Mouse (Mus musculus): ENCODE measurements around the gene Arhgap10. TPM values are rescaled to one million over a fixed set of nuclear protein-coding genes. Genes with fewer than 3 reads are reported as not detected.

The Arhgap10 gene
- polyA plus RNA-seq, 1 experiment from 2014 or later, result 39.1 TPM

GRCm38 (mm10) chr8:77489235-77489634 lies 28.5 kb downstream of the Arhgap10 start:
- no peaks in the 10 kb centered on the region for H3K36me3 ChIP-seq
- no peak overlapping the region for H3K27ac ChIP-seq
- no peak overlapping the region for H3K4me3 ChIP-seq
- H3K4me1 ChIP-seq, result peaks cover 44% of the 10 kb centered on the region
- 92% methylated on average over 6 of the region's 6 CpGs for WGBS
- no peaks in the 10 kb centered on the region for H3K9me3 ChIP-seq (replicated peaks)
- no peak for DNase-seq (ENCODE audit: low spot score)
- no peaks in the 10 kb centered on the region for H3K27me3 ChIP-seq (ENCODE audit: low read depth, poor library complexity, severe bottlenecking)

GRCm38 (mm10) chr8:77488215-77488606 lies 29.5 kb downstream of the Arhgap10 start:
- Histone ChIP-seq H3K4me3 (no peak overlapping the region), H3K9me3 (replicated peaks) (no peaks in the 10 kb centered on the region), H3K4me1 (peaks cover 54% of the 10 kb centered on the region), H3K36me3 (no peaks in the 10 kb centered on the region), H3K27me3 (ENCODE audit: low read depth, poor library complexity, severe bottlenecking) (no peaks in the 10 kb centered on the region), H3K27ac (no peak overlapping the region)
- 52% methylated on average over 4 of the region's 4 CpGs for WGBS
- no peak for DNase-seq (ENCODE audit: low spot score)

- Histone ChIP-seq H3K36me3 (no peaks in the 10 kb centered on the region), H3K27ac (no peak overlapping the region), H3K9me3 (replicated peaks) (no peaks in the 10 kb centered on the region), H3K27me3 (ENCODE audit: low read depth, poor library complexity, severe bottlenecking) (no peaks in the 10 kb centered on the region), H3K4me1 (peaks cover 59% of the 10 kb centered on the region), H3K4me3 (no peak overlapping the region)
- 82% methylated on average over 10 of the region's 10 CpGs for WGBS
- DNase-seq (ENCODE audit: low spot score), result no peak
Observed at GRCm38 (mm10) chr8:77487590-77488214, 30.1 kb downstream of the Arhgap10 start.

- Histone ChIP-seq H3K9me3 (replicated peaks) (no peaks in the 10 kb centered on the region), H3K36me3 (no peaks in the 10 kb centered on the region), H3K4me3 (no peak overlapping the region), H3K27ac (no peak overlapping the region), H3K27me3 (ENCODE audit: low read depth, poor library complexity, severe bottlenecking) (no peaks in the 10 kb centered on the region), H3K4me1 (peaks cover 69% of the 10 kb centered on the region)
- WGBS, result 84% methylated on average over 2 of the region's 2 CpGs
- no peak for DNase-seq (ENCODE audit: low spot score)
Observed at GRCm38 (mm10) chr8:77486749-77487148, 31.0 kb downstream of the Arhgap10 start.

GRCm38 (mm10) chr8:77484817-77485216 lies 32.9 kb downstream of the Arhgap10 start:
- WGBS, result 71% methylated on average over 5 of the region's 5 CpGs
- Histone ChIP-seq H3K27ac (peak overlapping the region; percentile 25; the same call in 1 of the 2 replicates), H3K4me1 (peaks cover 57% of the 10 kb centered on the region), H3K4me3 (no peak overlapping the region), H3K27me3 (ENCODE audit: low read depth, poor library complexity, severe bottlenecking) (no peaks in the 10 kb centered on the region), H3K9me3 (replicated peaks) (no peaks in the 10 kb centered on the region), H3K36me3 (no peaks in the 10 kb centered on the region)
- DNase-seq (ENCODE audit: low spot score), result no peak

GRCm38 (mm10) chr8:77484266-77484665 lies 33.5 kb downstream of the Arhgap10 start:
- Histone ChIP-seq H3K4me3 (no peak overlapping the region), H3K36me3 (no peaks in the 10 kb centered on the region), H3K27me3 (ENCODE audit: low read depth, poor library complexity, severe bottlenecking) (no peaks in the 10 kb centered on the region), H3K4me1 (peaks cover 59% of the 10 kb centered on the region), H3K27ac (no peak overlapping the region), H3K9me3 (replicated peaks) (no peaks in the 10 kb centered on the region)
- 81% methylated on average over 7 of the region's 7 CpGs for WGBS
- DNase-seq (ENCODE audit: low spot score), result no peak

GRCm38 (mm10) chr8:77483676-77484075 lies 34.1 kb downstream of the Arhgap10 start:
- no peak for DNase-seq (ENCODE audit: low spot score)
- Histone ChIP-seq H3K4me1 (peaks cover 62% of the 10 kb centered on the region), H3K9me3 (replicated peaks) (no peaks in the 10 kb centered on the region), H3K36me3 (no peaks in the 10 kb centered on the region), H3K4me3 (no peak overlapping the region), H3K27me3 (ENCODE audit: low read depth, poor library complexity, severe bottlenecking) (no peaks in the 10 kb centered on the region), H3K27ac (peak overlapping the region; percentile 46; the same call in 1 of the 2 replicates)
- 71% methylated on average over 4 of the region's 4 CpGs for WGBS

GRCm38 (mm10) chr8:77481791-77482190 lies 36.0 kb downstream of the Arhgap10 start:
- Histone ChIP-seq H3K4me1 (peaks cover 54% of the 10 kb centered on the region), H3K27ac (no peak overlapping the region), H3K4me3 (no peak overlapping the region), H3K36me3 (no peaks in the 10 kb centered on the region), H3K9me3 (replicated peaks) (no peaks in the 10 kb centered on the region), H3K27me3 (ENCODE audit: low read depth, poor library complexity, severe bottlenecking) (no peaks in the 10 kb centered on the region)
- 72% methylated on average over 6 of the region's 6 CpGs for WGBS
- DNase-seq (ENCODE audit: low spot score), result no peak

- no peak overlapping the region for H3K4me3 ChIP-seq
- no peak for DNase-seq (ENCODE audit: low spot score)
- peaks cover 47% of the 10 kb centered on the region for H3K4me1 ChIP-seq
- no peaks in the 10 kb centered on the region for H3K27me3 ChIP-seq (ENCODE audit: low read depth, poor library complexity, severe bottlenecking)
- 85% methylated on average over 9 of the region's 9 CpGs for WGBS
- no peak overlapping the region for H3K27ac ChIP-seq
- no peaks in the 10 kb centered on the region for H3K36me3 ChIP-seq
- no peaks in the 10 kb centered on the region for H3K9me3 ChIP-seq (replicated peaks)
Observed at GRCm38 (mm10) chr8:77479995-77480394, 37.8 kb downstream of the Arhgap10 start.

GRCm38 (mm10) chr8:77478913-77479273 lies 38.9 kb downstream of the Arhgap10 start:
- Histone ChIP-seq H3K4me1 (peaks cover 49% of the 10 kb centered on the region), H3K27me3 (ENCODE audit: low read depth, poor library complexity, severe bottlenecking) (no peaks in the 10 kb centered on the region), H3K27ac (peak overlapping the region; percentile 30; the same call in 1 of the 2 replicates), H3K9me3 (replicated peaks) (no peaks in the 10 kb centered on the region), H3K4me3 (no peak overlapping the region), H3K36me3 (no peaks in the 10 kb centered on the region)
- WGBS, result 49% methylated on average over 2 of the region's 2 CpGs
- no peak for DNase-seq (ENCODE audit: low spot score)

GRCm38 (mm10) chr8:77478155-77478912 lies 39.4 kb downstream of the Arhgap10 start:
- H3K4me3 ChIP-seq, result no peak overlapping the region
- no peaks in the 10 kb centered on the region for H3K36me3 ChIP-seq
- peaks cover 49% of the 10 kb centered on the region for H3K4me1 ChIP-seq
- H3K27me3 ChIP-seq (ENCODE audit: low read depth, poor library complexity, severe bottlenecking), result no peaks in the 10 kb centered on the region
- no peak for DNase-seq (ENCODE audit: low spot score)
- H3K27ac ChIP-seq, result peak overlapping the region; percentile 30; the same call in 1 of the 2 replicates
- no peaks in the 10 kb centered on the region for H3K9me3 ChIP-seq (replicated peaks)
- 79% methylated on average over 12 of the region's 12 CpGs for WGBS

GRCm38 (mm10) chr8:77477684-77478083 lies 40.1 kb downstream of the Arhgap10 start:
- Histone ChIP-seq H3K36me3 (no peaks in the 10 kb centered on the region), H3K27me3 (ENCODE audit: low read depth, poor library complexity, severe bottlenecking) (no peaks in the 10 kb centered on the region), H3K4me3 (no peak overlapping the region), H3K4me1 (peaks cover 49% of the 10 kb centered on the region), H3K27ac (no peak overlapping the region), H3K9me3 (replicated peaks) (no peaks in the 10 kb centered on the region)
- DNase-seq (ENCODE audit: low spot score), result no peak
- WGBS, result 83% methylated on average over 12 of the region's 12 CpGs

GRCm38 (mm10) chr8:77474614-77475013 lies 43.1 kb downstream of the Arhgap10 start:
- no peaks in the 10 kb centered on the region for H3K27me3 ChIP-seq (ENCODE audit: low read depth, poor library complexity, severe bottlenecking)
- H3K9me3 ChIP-seq (replicated peaks), result no peaks in the 10 kb centered on the region
- H3K36me3 ChIP-seq, result no peaks in the 10 kb centered on the region
- H3K4me3 ChIP-seq, result no peak overlapping the region
- no peak overlapping the region; the same call in 1 of the 2 replicates for H3K27ac ChIP-seq
- H3K4me1 ChIP-seq, result peaks cover 39% of the 10 kb centered on the region
- DNase-seq (ENCODE audit: low spot score), result peak; percentile 51
- 92% methylated on average over 5 of the region's 5 CpGs for WGBS
